Mouse (Mus musculus) erythroblast, embryonic 14.5 days (primary cell): ENCODE results near the gene Hist1h2bk.

Experiments
- GATA1 ChIP-seq: IDR thresholded peaks from 2 replicates; pipeline ENCODE4 v1.6.1; 2012; ENCODE audit warnings: low read length, inconsistent platforms, mixed read lengths
- TAL1 ChIP-seq: IDR thresholded peaks from 3 replicates; pipeline ENCODE4 v1.6.1; 2012; ENCODE audit warnings: low read length, inconsistent platforms, mixed read lengths

- TF ChIP-seq GATA1, result no peak
- no peak for TF ChIP-seq TAL1
Measured at GRCm38 (mm10) chr13:21997821-21998220, 37.8 kb upstream of the Hist1h2bk start.
